Mouse (Mus musculus) T-cell, adult 66 days (primary cell): ENCODE measurements around the gene Exoc2. TPM values are rescaled to one million over a fixed set of nuclear protein-coding genes. Genes with fewer than 3 reads are reported as not detected.

Source experiments
- total RNA-seq, 2 experiments: library from RNA; stranded (reverse); gene quantifications; 3 replicates in 1 of 2; 4 replicates in 1 of 2; pipeline ENCODE4 v1.2.4; 2023

Gene Exoc2
- 10 to 100 TPM; 70.8 to 77.2 TPM for total RNA-seq

DNA sequence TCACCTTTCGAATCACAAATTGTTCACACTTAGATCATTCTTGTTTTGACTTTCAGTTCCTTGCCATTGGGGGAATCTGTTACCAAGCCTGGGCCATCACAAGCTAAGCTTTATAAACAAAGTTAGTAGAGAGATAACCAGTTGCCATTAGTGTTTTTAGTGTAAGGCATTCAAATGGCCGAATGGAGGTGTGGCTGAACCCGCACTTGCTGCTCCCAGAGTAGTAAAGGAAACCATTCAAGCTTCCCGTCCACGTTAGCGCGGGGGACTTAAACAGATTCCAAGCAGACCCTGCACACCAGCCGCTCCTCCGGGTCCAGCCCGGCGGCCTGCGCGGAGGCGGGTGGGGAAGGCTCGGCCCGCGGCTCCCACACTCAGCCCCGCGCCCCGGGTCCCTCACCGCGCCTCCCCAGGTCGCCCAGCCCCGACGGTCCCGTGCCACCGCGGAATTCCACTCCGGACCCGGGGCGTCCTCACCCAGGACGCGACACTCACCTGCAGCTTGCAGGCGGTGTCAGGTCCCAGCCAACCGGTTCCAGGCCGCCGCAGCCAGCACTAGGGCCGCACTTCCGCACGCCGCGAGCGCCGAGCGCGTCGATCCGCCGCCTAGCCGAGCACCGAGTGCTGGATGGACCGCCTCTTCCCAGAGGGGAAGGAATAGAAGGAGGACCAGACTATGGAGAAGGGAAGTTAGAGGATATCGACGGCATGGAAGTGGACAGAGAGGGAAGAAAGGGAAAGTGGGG lies at the start of gene Exoc2, which contains the start of gene Gm5447:
TSS of gene Exoc2 (minus strand) at position 593 of the 746 bp plus-strand sequence.
TSS of gene Gm5447 (plus strand) at position 704 of the 746 bp plus-strand sequence.

DNA sequence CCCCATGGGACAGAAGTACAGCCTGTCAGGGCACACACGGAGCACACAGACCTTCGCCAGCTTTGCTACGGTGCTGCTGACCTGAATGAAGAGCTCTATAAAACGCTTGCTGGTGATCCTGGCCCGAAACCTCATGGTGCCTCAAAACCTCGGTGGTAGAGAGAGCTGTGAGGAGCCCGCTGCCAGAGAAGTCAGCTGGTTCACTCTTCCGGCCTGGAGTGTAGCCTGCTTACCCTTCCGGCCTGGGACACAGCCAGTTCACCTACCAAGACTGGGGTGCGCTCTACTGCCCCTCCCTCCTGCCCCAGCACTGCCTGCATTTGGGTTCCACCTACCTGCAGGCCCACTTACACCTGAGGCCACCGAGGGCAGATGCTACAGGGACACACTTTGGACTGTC lies 26.4 kb downstream of the Exoc2 start, which contains the start of gene Hus1b:
TSS of gene Hus1b (minus strand) at position 220 of the 400 bp plus-strand sequence.

Other genes starting within 250 kb of the Exoc2 start
- gene Irf4, start 224.9 kb downstream of the Exoc2 start, total RNA-seq, result 10 to 100 TPM; 13.9 to 16.6 TPM
- gene Hus1b, start 26.3 kb downstream of the Exoc2 start, total RNA-seq, result 1 to 10 TPM; 3.1 to 3.9 TPM
- gene Gm5447, start 111 bp upstream of the Exoc2 start, total RNA-seq, result under 1 TPM in 1 of 2 experiments, not detected in 1; 0.41 TPM